Mouse (Mus musculus) cerebral cortex, adult 2 months (tissue): Measurements from ENCODE around the gene Gigyf1.

Experiments used
- WGBS: fragments of 180-500 bp; shearing (Covaris S2); methylation state at CpG from one replicate; pipeline ENCODE4 v1.1.7; 2018; 5-methylcytosine and 5-hydroxymethylcytosine counted together

Gigyf1 gene

DNA sequence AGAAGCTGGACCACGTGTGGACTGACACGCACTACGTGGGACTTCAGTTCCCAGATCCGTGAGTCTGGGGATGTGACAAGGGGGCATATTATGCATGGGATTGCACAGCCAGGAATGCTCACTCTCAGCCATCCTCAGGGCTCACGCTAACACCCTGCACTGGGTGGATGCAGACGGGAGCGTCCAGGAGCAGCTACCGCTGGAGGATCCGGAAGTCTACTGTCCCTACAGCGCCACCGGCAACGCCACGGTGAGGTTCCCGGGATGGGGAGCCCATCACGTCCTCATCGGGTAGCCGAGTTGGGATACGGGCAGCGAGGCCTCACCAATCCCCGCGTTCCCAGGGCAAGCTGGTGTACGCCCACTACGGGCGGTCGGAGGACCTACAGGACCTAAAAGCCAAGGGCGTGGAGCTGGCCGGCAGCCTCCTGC lies 56.1 kb downstream of the Gigyf1 start:
- WGBS = 11% methylated on average over 27 of the region's 27 CpGs
